Mouse (Mus musculus) testis, postnatal 14 days (tissue): ENCODE data around the gene Ankrd54.
"Not testable (repeated sequence)": the region's sequence is repeated elsewhere in the genome, so short reads cannot be mapped to it uniquely, and the experiment has no call there.

ENCODE experiments used
- DNase-seq: peaks from one replicate; pipeline ENCODE4 v3.0.0; 2021; ENCODE audit warnings: low spot score

Ankrd54 gene

GRCm38 (mm10) chr15:79013382-79013781 is 49.3 kb downstream of the Ankrd54 start:
- DNase-seq: no peak

- DNase-seq: no peak
Observed at GRCm38 (mm10) chr15:79011550-79011949, 51.1 kb downstream of the Ankrd54 start.

- no peak for DNase-seq
Observed at GRCm38 (mm10) chr15:79009734-79010133, 53.0 kb downstream of the Ankrd54 start.

GRCm38 (mm10) chr15:79007836-79008235 is 54.9 kb downstream of the Ankrd54 start:
- DNase-seq: not testable (repeated sequence)

GRCm38 (mm10) chr15:79007059-79007458 is 55.6 kb downstream of the Ankrd54 start:
- DNase-seq: no peak

- no peak for DNase-seq
Observed at GRCm38 (mm10) chr15:79006638-79007037, 56.1 kb downstream of the Ankrd54 start.

- DNase-seq: no peak
Observed at GRCm38 (mm10) chr15:79005581-79005980, 57.1 kb downstream of the Ankrd54 start.
